Mouse (Mus musculus) adrenal gland, postnatal 14 days (tissue): Measurements from ENCODE around the gene Grin2a. TPM values are rescaled to one million over a fixed set of nuclear protein-coding genes. Genes with fewer than 3 reads are reported as not detected.

Experiments
- DNase-seq: peaks from one replicate; pipeline ENCODE4 v3.0.0; 2021; ENCODE audit warnings: mixed read lengths
- total RNA-seq: library from RNA; stranded (reverse); gene quantifications from 2 replicates; pipeline ENCODE4 v1.2.3, GENCODE M21; 2021

Gene Grin2a
- total RNA-seq, 1 experiment from 2014 or later, result 0.93 TPM

- DNase-seq, result no peak
Observed at GRCm38 (mm10) chr16:9752600-9752999, 242.8 kb downstream of the Grin2a start.

GRCm38 (mm10) chr16:9751045-9751569 lies 244.3 kb downstream of the Grin2a start:
- peak; percentile 21 for DNase-seq

GRCm38 (mm10) chr16:9749661-9750060 lies 245.7 kb downstream of the Grin2a start:
- no peak for DNase-seq

- no peak for DNase-seq
Observed at GRCm38 (mm10) chr16:9742443-9742842, 252.9 kb downstream of the Grin2a start.

- no peak for DNase-seq
Observed at GRCm38 (mm10) chr16:9738679-9739078, 256.7 kb downstream of the Grin2a start.

- peak; percentile 6 for DNase-seq
Observed at GRCm38 (mm10) chr16:9737131-9737530, 258.2 kb downstream of the Grin2a start.

GRCm38 (mm10) chr16:9735365-9736080 lies 259.8 kb downstream of the Grin2a start:
- DNase-seq, result no peak

- no peak for DNase-seq
Observed at GRCm38 (mm10) chr16:9727603-9728002, 267.8 kb downstream of the Grin2a start.

GRCm38 (mm10) chr16:9725578-9726113 lies 269.7 kb downstream of the Grin2a start:
- no peak for DNase-seq

- DNase-seq, result no peak
Observed at GRCm38 (mm10) chr16:9711398-9711797, 284.0 kb downstream of the Grin2a start.

GRCm38 (mm10) chr16:9709921-9710320 lies 285.4 kb downstream of the Grin2a start:
- DNase-seq, result no peak

GRCm38 (mm10) chr16:9697141-9697540 lies 298.2 kb downstream of the Grin2a start:
- no peak for DNase-seq

- DNase-seq, result no peak
Observed at GRCm38 (mm10) chr16:9694081-9694480, 301.3 kb downstream of the Grin2a start.

GRCm38 (mm10) chr16:9688523-9689140 lies 306.7 kb downstream of the Grin2a start:
- no peak for DNase-seq

GRCm38 (mm10) chr16:9680572-9680971 lies 314.8 kb downstream of the Grin2a start:
- no peak for DNase-seq

- DNase-seq, result no peak
Observed at GRCm38 (mm10) chr16:9679994-9680393, 315.4 kb downstream of the Grin2a start.

- no peak for DNase-seq
Observed at GRCm38 (mm10) chr16:9678750-9679149, 316.6 kb downstream of the Grin2a start.

GRCm38 (mm10) chr16:9672390-9672789 lies 323.0 kb downstream of the Grin2a start:
- no peak for DNase-seq

GRCm38 (mm10) chr16:9671222-9671621 lies 324.1 kb downstream of the Grin2a start:
- DNase-seq, result no peak

GRCm38 (mm10) chr16:9670750-9671161 lies 324.6 kb downstream of the Grin2a start:
- no peak for DNase-seq

- no peak for DNase-seq
Observed at GRCm38 (mm10) chr16:9665896-9666295, 329.5 kb downstream of the Grin2a start.

- no peak for DNase-seq
Observed at GRCm38 (mm10) chr16:9664060-9664459, 331.3 kb downstream of the Grin2a start.

- DNase-seq, result no peak
Observed at GRCm38 (mm10) chr16:9663508-9663907, 331.9 kb downstream of the Grin2a start.
